Mouse (Mus musculus) olfactory bulb, adult 2 months (tissue): Measurements from ENCODE around the gene Nelfb.

ENCODE experiments used
- CTCF ChIP-seq: fragments of 200-500 bp; IDR thresholded peaks from 2 replicates; pipeline ENCODE4 v1.5.1; 2012; ENCODE audit warnings: low read depth, mild to moderate bottlenecking, low read length, moderate library complexity; ENCODE audit not compliant: insufficient read depth
- POLR2A ChIP-seq: fragments of 200-500 bp; IDR thresholded peaks from 2 replicates; pipeline ENCODE4 v1.6.1; 2012; ENCODE audit warnings: mild to moderate bottlenecking, low read depth, low read length, moderate library complexity; ENCODE audit not compliant: insufficient read depth

DNA sequence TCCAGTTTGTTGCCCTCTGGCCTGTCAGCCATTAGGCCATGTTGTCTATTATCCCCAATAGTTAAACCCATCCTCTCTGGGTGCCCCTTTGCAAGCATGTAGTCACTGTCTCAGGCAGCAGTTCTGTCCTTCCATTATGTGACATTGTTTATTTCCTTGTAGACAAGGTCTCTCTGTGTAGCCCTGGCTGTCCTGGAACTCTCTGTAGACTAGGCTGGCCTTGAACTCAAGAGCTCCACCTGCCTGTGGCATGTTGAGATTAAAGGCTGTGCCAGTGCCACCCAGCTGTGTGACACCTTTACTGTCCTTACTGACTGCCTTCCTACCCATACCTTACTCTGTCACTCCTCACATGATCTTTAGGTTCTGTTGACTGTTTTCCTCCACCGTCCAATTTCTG, 41.0 kb upstream of the Nelfb start:
- TF ChIP-seq POLR2A (no peak), CTCF (no peak)
